Mouse (Mus musculus): ENCODE data around the gene Adgrg3.

The Adgrg3 gene

DNA sequence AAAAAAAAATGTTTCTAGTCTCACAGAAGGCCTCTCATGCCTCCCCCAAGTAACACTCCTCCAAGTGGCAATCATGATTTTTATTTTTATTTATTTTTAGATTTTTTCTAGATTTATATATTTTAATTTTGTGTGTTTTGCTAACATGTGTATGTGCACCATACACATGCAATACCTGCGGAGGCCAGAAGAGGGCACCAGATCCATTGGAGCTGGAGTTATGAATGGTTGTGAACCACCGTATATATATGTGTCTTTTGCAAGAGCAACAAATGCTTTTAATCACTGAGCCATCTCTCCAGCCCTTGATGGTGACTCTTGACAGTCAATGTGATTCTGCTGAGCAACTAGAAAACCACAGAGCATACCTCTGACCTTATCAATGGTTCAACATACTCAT lies 7.9 kb downstream of the Adgrg3 start:
- peak; percentile 45 for DNase-seq (ENCODE audit: low read depth, low spot score)

- DNase-seq (ENCODE audit: low read depth, low spot score): peak; percentile 23
Observed at GRCm38 (mm10) chr8:95028391-95028790, 10.9 kb downstream of the Adgrg3 start.

GRCm38 (mm10) chr8:95037106-95037925 lies 19.8 kb downstream of the Adgrg3 start:
- DNase-seq (ENCODE audit: low read depth, low spot score): peak; percentile 60

- DNase-seq (ENCODE audit: low read depth, low spot score): no peak
Observed at GRCm38 (mm10) chr8:95041883-95042784, 24.6 kb downstream of the Adgrg3 start.

DNA sequence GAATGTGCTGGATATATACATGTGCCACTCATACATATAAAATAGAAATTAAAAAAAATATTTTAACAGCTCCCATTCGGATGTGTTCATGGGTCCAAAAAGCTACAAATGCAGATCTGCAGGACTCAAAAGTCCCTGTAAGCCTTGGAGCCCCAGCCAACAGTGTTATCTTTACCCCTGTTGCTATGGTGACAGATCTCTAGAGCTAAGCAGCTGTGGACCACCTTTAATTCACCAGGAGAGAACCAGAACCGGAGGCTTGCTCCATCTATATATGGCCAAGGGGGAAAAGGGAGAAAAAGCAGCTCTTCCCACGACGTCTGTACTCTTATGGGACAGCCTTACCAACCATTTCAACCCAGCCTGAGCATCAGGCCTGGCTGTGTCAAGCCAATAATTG lies 27.3 kb downstream of the Adgrg3 start:
- no peak for DNase-seq (ENCODE audit: low read depth, low spot score)

DNA sequence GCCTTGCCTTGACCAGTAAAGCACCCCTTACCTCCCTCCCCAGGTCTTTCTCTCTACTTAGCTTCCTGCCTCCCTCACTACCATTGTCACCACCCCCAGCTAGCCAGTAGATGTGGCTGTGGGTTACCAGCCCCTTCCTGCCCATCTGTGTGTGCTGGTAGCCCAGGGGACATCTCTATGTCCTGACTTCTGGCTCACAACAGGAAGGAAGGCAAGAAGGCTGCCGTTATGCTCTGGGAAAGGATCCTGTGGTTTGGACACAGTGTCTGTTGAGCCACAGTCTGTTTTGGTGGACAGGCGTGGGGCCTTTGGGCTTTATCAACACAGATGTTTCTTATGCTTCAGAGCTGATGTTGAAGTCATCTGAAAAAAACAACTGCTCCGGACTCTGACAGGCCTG lies 29.5 kb downstream of the Adgrg3 start:
- no peak for DNase-seq (ENCODE audit: low read depth, low spot score)

- DNase-seq (ENCODE audit: low read depth, low spot score): peak; percentile 30
Observed at GRCm38 (mm10) chr8:95047884-95048680, 30.6 kb downstream of the Adgrg3 start.

- DNase-seq (ENCODE audit: low read depth, low spot score): peak; percentile 32
Observed at GRCm38 (mm10) chr8:95049636-95050035, 32.1 kb downstream of the Adgrg3 start.

DNA sequence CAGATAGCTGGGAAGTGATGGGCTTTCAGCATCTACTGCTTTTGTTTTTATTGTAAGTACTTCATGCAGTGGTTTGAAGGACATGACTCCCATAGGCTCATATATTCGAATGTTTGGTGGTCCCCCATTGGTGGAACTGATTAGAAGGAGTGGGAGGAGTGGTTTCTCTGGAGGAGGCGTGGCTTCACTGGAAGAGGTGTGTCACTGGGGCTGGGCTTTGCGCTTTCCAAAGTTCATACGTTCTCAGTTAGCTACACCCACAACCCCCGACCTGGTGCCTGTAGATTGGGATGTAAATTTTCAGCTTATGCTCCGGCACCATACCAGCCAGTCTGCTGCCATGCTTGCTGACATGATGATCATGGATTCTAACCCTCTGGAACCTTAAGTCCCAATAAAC lies 36.9 kb downstream of the Adgrg3 start:
- DNase-seq (ENCODE audit: low read depth, low spot score): no peak

DNA sequence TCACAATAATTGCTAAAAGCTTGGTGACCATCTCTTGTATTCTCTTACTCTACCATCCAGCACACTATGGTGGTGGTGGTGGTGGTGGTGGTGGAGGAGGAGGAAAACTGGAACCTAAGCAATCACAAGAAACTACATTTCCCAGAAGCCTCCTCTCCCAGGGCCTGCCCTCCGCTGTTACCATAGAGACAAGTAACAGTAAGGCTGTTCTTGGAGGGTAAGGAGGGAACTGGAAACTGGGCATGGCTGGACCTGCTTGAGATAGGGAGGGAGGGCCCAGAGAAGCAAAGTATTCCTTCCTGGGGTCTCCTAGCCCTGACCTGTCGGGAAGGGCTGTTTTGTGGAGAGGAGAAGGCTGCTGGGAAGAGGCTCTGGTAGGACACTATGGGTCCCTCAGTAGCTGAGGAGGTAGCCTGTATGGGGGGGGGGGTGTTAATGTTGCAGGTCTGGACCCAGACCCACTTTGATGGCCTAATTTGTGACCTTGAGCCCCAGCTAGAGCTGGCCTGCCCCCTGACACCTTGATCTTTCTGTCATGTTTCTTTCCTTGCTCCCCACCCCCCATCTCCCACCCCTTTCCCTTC lies 37.5 kb downstream of the Adgrg3 start, which contains the start of gene Drc7:
TSS of gene Drc7 (plus strand) at position 177 of the 584 bp plus-strand sequence.
- DNase-seq (ENCODE audit: low read depth, low spot score): no peak

- no peak for DNase-seq (ENCODE audit: low read depth, low spot score)
Observed at GRCm38 (mm10) chr8:95056414-95056813, 38.9 kb downstream of the Adgrg3 start.

DNA sequence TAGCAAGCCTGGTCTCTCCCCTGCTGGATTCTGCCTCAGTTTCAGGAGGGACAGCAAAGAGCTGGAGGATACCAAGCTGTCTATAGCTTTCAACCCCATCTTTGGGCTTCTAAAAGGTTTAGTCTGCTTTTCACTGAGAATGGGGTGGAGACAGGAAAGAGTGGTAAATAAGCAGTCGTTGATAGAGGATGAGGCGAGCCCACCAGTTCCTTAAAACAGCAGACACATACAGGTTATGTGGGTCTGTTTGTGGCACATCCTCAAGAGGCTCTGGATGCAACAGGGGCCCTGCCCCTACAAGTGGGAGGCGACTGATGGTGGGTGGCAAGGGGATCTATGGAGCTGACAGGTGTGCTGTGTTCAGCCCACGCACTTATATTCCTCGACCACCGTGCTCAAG lies 41.2 kb downstream of the Adgrg3 start:
- DNase-seq (ENCODE audit: low read depth, low spot score): no peak

DNA sequence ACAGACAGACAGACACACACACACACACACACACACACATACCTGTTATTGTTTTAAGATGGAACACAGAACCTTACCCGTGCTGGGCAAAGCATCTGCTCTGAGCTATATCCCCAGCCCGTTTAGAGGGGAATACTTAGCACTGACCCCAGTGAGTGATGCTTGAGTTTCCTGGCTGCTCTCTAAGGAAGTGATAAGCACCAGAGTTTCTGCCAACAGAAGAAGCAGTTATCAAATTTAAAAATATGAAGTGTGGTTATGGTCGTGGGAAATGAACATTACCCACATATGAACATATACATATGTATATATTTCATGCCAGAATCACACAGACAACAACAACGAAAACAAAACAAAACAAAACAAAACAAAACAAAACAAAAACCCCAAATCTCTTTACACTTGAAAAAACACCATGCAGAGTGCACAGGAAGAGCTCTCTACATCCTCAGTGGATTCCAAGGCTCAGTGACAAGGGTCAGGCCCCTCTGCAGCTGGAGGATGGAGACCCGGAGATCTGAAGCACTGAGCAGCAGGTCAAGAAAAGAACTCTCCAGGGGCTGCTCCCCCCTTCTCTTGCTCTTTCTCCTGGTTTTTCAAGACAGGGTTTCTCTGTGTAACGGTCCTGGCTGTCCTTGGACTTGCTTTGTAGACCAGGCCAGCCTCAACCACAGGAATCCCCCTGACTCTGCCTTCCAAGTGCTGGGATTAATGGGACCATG lies 42.5 kb downstream of the Adgrg3 start:
- no peak for DNase-seq (ENCODE audit: low read depth, low spot score)

GRCm38 (mm10) chr8:95064531-95064930 lies 47.0 kb downstream of the Adgrg3 start:
- DNase-seq (ENCODE audit: low read depth, low spot score): peak; percentile 89

DNA sequence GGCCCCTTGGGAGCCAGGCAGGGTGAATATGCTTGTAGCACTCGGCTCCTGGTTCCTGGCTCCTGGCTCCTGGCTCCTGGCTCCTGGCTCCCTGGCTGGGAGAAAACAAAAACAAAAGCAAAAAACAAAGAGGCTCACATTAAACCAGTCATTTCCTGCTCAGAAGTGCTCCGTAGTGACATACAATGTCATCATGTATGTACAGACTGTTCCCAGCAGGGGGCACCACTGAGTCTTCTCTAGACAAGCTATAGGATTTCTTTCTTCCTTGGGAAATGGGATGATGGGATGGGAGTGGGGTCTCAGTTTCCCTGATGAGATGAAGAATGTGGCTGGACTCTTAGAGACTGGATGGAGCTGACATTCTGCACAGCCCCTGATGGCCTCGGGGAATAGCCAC lies 50.1 kb downstream of the Adgrg3 start:
- DNase-seq (ENCODE audit: low read depth, low spot score): peak; percentile 50

DNA sequence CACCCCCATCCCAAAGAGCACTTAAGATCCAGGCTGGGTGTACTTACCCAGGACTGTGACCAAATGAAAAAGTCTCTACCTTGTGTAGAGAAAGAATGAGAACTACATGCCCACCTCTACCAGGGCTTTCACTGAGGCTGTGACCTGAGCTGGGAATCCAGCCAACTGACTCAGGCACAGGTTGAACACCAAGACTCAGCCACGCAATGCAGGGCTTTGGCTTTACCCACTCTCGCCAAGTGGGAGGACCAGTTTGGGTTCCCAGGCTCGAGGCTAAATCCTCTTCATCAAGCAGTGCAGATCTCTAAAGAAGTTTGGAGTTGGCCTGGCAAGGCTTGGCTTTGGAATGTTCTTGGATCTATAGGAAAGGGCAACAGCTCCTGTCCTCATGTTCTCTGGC lies 58.0 kb downstream of the Adgrg3 start:
- DNase-seq (ENCODE audit: low read depth, low spot score): no peak

DNA sequence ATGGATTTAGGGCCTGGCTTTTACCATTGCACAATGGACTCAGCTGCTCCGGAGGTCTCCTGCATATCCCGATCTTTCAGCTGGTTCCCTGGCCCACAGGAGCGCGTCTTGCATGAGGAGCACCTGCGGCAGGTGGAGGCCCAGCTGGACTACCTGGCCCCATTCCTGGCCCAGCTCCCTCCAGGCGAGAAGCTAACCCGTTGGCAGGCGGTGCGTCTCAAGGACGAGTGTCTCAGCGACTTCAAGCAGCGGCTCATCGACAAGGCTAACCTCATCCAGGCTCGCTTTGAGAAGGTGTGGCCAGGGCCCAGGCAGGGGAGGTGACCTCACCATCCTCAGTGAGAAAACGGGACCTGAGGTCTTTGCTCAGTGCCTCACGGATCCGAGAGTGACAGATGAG lies 58.7 kb downstream of the Adgrg3 start:
- DNase-seq (ENCODE audit: low read depth, low spot score): no peak

DNA sequence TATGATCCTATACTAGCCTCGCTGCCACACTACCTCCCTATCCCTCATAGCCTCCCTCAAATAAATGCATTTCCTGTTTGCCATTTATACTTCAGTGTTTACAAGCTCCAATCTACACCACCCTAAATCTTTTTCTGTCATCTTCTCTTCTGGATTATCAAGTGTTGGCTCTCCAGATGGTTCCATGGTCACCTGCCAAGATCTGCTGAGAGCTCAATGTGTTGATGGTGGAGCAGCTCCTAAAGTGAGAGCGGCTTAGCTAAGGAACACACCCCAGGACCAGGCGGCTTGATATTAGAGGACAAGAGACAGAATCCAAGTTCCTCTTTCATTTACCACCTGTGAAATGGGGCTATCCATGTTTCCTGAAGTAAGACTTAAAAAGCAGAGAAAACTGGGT lies 60.6 kb downstream of the Adgrg3 start:
- no peak for DNase-seq (ENCODE audit: low read depth, low spot score)

DNA sequence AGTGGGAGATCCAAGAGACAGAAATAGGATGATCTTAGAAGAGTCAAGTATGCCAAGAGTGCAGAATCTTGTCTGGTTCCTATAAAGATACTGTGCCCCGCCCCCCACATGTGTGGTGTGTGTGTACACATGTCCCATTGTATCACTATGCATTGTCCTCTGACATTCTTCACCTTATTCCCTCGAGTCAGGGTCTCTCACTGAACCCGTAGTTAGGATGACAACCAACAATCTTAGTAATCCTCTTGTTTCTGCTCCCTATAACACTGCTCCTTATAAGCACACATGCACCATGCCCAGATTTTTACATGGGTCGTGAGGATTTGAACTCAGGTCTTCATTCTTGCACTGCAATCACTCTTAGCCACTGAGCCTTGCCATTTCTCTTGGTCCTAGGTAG lies 61.8 kb downstream of the Adgrg3 start:
- DNase-seq (ENCODE audit: low read depth, low spot score): no peak

All from 3T3-L1 (cell line).